Mouse (Mus musculus) kidney, postnatal 0 days (tissue): ENCODE results near the gene Fkbpl. TPM values are rescaled to one million over a fixed set of nuclear protein-coding genes. Genes with fewer than 3 reads are reported as not detected.
A peak's percentile ranks its signal among the peaks of the same experiment; 100 is the strongest.

Experiments
- ATAC-seq: fragments of 200-750 bp; cut with Nextera tagmentation; replicated peaks from 2 replicates; pipeline ENCODE4 v1.8.0; 2017; ENCODE audit warnings: low read depth, moderate number of reproducible peaks, moderate TSS enrichment, moderate library complexity; ENCODE audit not compliant: low FRiP score
- DNase-seq: peaks from one replicate; pipeline ENCODE4 v3.0.0-alpha.2; 2016; ENCODE audit warnings: low spot score
- H3K27ac ChIP-seq: fragments of 300-500 bp; sonication (generic); 2 replicates; pipeline ENCODE4 v1.5.1; 2014; ENCODE audit warnings: mild to moderate bottlenecking
- H3K27me3 ChIP-seq: fragments of 300-500 bp; sonication (generic); 2 replicates; pipeline ENCODE4 v1.6.1; 2014; ENCODE audit warnings: low read length, mixed read lengths; ENCODE audit not compliant: insufficient read depth
- H3K36me3 ChIP-seq: fragments of 300-500 bp; sonication (generic); 2 replicates; pipeline ENCODE4 v1.6.1; 2014; ENCODE audit warnings: low read length, mixed read lengths; ENCODE audit not compliant: insufficient read depth
- H3K4me1 ChIP-seq: fragments of 300-500 bp; sonication (generic); replicated peaks from 2 replicates; pipeline ENCODE4 v1.6.1; 2014; ENCODE audit warnings: antibody characterized with exemption, low read length, mixed read lengths; ENCODE audit not compliant: insufficient read depth
- H3K4me2 ChIP-seq: fragments of 300-500 bp; sonication (generic); 2 replicates; pipeline ENCODE4 v1.6.1; 2014; ENCODE audit warnings: mild to moderate bottlenecking, low read length, moderate library complexity, mixed read lengths
- H3K4me3 ChIP-seq: fragments of 300-500 bp; sonication (generic); replicated peaks from 2 replicates; pipeline ENCODE4 v1.5.1; 2014; ENCODE audit warnings: low read depth, low read length
- H3K9ac ChIP-seq: fragments of 300-500 bp; sonication (generic); 2 replicates; pipeline ENCODE4 v1.6.1; 2014; ENCODE audit warnings: low read depth, low read length
- H3K9me3 ChIP-seq: fragments of 300-500 bp; sonication (generic); replicated peaks from 2 replicates; pipeline ENCODE4 v1.6.1; 2016; ENCODE audit warnings: low read length, inconsistent platforms, mixed read lengths
- CTCF ChIP-seq: IDR thresholded peaks from 2 replicates; pipeline ENCODE4 v1.5.1; 2016; ENCODE audit warnings: antibody characterized with exemption, low read depth, mild to moderate bottlenecking, moderate library complexity
- WGBS: fragments of 180-500 bp; shearing (Covaris S2); extraction: QIAGEN DNeasy Blood & Tissue Kit; methylation state at CpG from one replicate; pipeline ENCODE4 v1.1.7; 2014; 5-methylcytosine and 5-hydroxymethylcytosine counted together
- polyA plus RNA-seq: library from polyadenylated mRNA; unstranded; fragments of >200 nt; fragmentation: Nextera tagmentation; extraction: Ambion mirVana; gene quantifications from 2 replicates; pipeline ENCODE4 v1.2.1, GENCODE M21; 2015

The Fkbpl gene
- polyA plus RNA-seq, 1 experiment from 2014 or later = 16.4 TPM

DNA sequence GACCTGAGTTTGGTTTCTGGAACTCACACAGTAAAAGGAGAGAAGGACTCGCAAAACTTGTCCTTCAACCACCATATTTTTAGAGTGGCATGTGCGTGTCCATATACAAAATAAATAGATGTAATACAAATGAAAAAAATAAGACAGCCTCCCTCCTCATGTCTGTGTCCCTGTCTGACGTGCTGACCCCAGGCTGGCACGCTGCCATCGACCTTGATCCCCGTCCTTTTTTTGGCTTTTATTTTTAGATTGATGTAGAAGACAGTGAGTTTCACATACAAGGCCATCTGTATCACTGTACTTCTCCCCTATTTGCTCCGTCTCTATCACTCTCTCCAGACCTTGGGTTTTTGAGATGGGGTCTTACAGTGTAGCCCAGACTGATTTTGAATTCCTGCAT lies 19.9 kb downstream of the Fkbpl start:
- no peak overlapping the region for H3K4me2 ChIP-seq
- H3K4me1 ChIP-seq = peaks cover 18% of the 10 kb centered on the region; the same call in 1 of the 2 replicates
- no peak for ATAC-seq
- no peak overlapping the region for H3K4me3 ChIP-seq
- H3K9me3 ChIP-seq = no peaks in the 10 kb centered on the region
- no peak for DNase-seq
- WGBS = 75% methylated on average over 7 of the region's 7 CpGs
- H3K36me3 ChIP-seq = no peaks in the 10 kb centered on the region
- no peak overlapping the region for H3K9ac ChIP-seq
- no peak for TF ChIP-seq CTCF
- H3K27me3 ChIP-seq = no peaks in the 10 kb centered on the region; the same call in 1 of the 2 replicates
- no peak overlapping the region for H3K27ac ChIP-seq

DNA sequence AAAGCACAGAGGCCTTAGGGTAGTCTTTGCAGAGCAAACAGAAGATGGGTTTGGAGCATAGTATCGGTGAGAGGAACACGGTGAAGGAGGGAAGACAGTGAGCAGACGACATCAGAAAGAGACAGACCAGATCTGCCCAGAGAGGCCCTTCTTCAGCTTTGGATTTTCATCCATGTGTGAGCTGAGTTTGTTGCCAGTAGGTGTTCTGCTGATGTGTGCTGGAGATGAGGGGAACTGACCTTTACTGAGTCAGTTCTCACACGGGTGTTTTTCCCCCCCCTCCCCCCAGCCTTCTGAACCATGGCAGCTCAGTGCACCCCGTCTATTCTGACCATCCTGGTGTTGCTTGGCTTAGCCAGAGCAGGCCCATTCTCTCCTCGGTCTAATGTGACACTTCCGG lies 25.7 kb downstream of the Fkbpl start, which contains the start of gene Tnxb:
Gene Tnxb, plus strand, starts transcription at position 301 of the 400 bp plus-strand sequence.
- Histone ChIP-seq H3K9ac (no peak within 1 kb of the TSS), H3K36me3 (no peaks in the 10 kb centered on the region), H3K27me3 (peaks cover 32% of the 10 kb centered on the region), H3K27ac (no peak within 1 kb of the TSS), H3K4me3 (peak within 1 kb of the TSS; percentile 29), H3K9me3 (no peaks in the 10 kb centered on the region), H3K4me2 (peak within 1 kb of the TSS; percentile 50), H3K4me1 (peaks cover 13% of the 10 kb centered on the region; the same call in 1 of the 2 replicates)
- WGBS = 66% methylated on average over 7 of the region's 7 CpGs
- no peak for DNase-seq
- TF ChIP-seq CTCF = no peak
- ATAC-seq = no peak

DNA sequence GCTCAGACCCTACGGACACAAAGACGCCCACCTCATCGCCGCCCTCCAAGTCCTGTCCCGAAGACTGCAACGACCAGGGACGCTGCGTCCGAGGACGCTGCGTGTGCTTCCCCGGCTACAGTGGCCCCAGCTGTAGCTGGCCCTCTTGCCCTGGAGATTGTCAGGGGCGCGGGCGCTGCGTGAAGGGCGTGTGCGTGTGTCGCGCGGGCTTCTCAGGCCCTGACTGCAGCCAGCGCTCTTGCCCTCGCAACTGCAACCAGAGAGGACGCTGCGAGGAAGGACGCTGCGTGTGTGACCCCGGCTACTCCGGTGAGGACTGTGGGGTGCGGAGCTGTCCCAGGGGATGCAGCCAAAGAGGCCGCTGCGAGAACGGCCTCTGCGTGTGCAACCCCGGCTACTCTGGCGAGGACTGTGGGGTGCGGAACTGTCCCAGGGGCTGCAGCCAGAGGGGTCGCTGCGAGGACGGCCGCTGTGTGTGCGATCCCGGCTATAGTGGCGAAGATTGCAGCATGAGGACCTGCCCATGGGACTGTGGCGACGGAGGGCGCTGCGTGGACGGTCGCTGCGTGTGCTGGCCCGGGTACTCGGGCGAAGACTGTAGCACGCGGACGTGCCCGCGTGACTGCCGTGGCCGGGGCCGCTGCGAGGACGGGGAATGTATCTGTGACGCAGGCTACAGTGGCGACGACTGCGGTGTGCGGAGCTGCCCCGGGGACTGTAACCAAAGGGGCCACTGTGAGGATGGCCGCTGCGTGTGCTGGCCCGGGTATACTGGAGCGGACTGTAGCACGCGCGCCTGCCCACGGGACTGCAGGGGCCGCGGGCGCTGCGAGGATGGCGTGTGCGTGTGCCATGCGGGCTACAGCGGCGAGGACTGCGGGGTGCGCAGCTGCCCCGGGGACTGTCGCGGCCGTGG lies 26.8 kb downstream of the Fkbpl start:
- peak overlapping the region; percentile 50 for H3K4me2 ChIP-seq
- ATAC-seq (peak; percentile 33; the same call in 1 of the 2 replicates), DNase-seq (peak; percentile 43)
- H3K4me1 ChIP-seq = peaks cover 13% of the 10 kb centered on the region; the same call in 1 of the 2 replicates
- H3K27me3 ChIP-seq = peaks cover 32% of the 10 kb centered on the region
- peak; percentile 42 for TF ChIP-seq CTCF
- no peak overlapping the region for H3K9ac ChIP-seq
- peak overlapping the region; percentile 29 for H3K4me3 ChIP-seq
- 10% methylated on average over 93 of the region's 93 CpGs for WGBS
- no peak overlapping the region for H3K27ac ChIP-seq
- no peaks in the 10 kb centered on the region for H3K9me3 ChIP-seq
- H3K36me3 ChIP-seq = no peaks in the 10 kb centered on the region

- Histone ChIP-seq H3K36me3 (no peaks in the 10 kb centered on the region), H3K9ac (no peak overlapping the region), H3K9me3 (no peaks in the 10 kb centered on the region), H3K4me2 (peak overlapping the region; percentile 50), H3K4me1 (peaks cover 13% of the 10 kb centered on the region; the same call in 1 of the 2 replicates), H3K27ac (no peak overlapping the region), H3K4me3 (peak overlapping the region; percentile 29), H3K27me3 (peaks cover 32% of the 10 kb centered on the region)
- ATAC-seq = no peak
- DNase-seq = no peak
- 37% methylated on average over 49 of the region's 49 CpGs for WGBS
- no peak for TF ChIP-seq CTCF
These were observed 27.8 kb downstream of the Fkbpl start for GRCm38 (mm10) chr17:34672246-34672792.

- WGBS = 86% methylated on average over 7 of the region's 7 CpGs
- TF ChIP-seq CTCF = no peak
- H3K9ac ChIP-seq = no peak overlapping the region
- ATAC-seq = no peak
- H3K4me2 ChIP-seq = no peak overlapping the region
- H3K4me3 ChIP-seq = no peak overlapping the region
- H3K27ac ChIP-seq = no peak overlapping the region
- peaks cover 33% of the 10 kb centered on the region for H3K27me3 ChIP-seq
- H3K9me3 ChIP-seq = no peaks in the 10 kb centered on the region
- no peak for DNase-seq
- H3K4me1 ChIP-seq = peaks cover 13% of the 10 kb centered on the region; the same call in 1 of the 2 replicates
- H3K36me3 ChIP-seq = no peaks in the 10 kb centered on the region
These were observed 28.6 kb downstream of the Fkbpl start for GRCm38 (mm10) chr17:34673139-34673538.

DNA sequence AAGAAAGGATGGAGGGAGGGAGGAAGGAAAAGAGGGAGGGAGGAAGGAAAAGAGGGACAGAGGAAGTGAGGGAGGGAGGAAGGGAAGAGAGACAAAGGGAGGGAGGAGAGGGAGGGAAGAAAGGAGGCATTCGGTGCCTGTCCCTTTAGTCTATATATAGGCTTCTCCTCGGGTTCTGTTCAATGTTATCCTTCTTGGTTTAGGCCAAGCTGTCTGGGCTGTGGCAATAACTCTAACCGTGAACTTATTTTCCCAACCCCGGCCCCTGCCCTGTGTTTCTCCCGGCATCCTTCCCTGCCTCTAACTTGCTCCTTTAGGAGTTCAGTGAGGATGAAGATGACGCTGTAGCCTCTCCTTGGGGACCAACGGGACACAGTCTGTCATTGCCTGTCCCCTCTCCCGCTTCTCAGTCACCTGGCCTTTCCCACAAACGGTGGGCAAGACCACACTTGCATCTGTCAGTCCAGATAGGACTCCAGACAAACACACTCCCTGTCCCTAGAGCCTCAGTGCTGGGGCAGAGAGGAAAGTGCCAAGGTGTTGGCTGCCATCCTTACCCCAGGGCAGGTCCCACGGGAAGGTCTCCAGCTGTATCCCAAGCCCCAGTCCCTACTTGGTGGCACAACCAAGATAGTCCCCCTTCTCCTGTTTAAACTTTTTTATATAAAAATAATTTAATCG lies 30.1 kb downstream of the Fkbpl start:
- Histone ChIP-seq H3K9ac (no peak overlapping the region), H3K4me2 (no peak overlapping the region), H3K4me3 (no peak overlapping the region), H3K9me3 (no peaks in the 10 kb centered on the region), H3K4me1 (peaks cover 13% of the 10 kb centered on the region; the same call in 1 of the 2 replicates), H3K27ac (no peak overlapping the region), H3K27me3 (peaks cover 36% of the 10 kb centered on the region), H3K36me3 (no peaks in the 10 kb centered on the region)
- no peak for ATAC-seq
- TF ChIP-seq CTCF = no peak
- DNase-seq = no peak
- 59% methylated on average over 11 of the region's 11 CpGs for WGBS
